Mouse (Mus musculus): ENCODE measurements around the gene Mettl11b.
"Not testable (repeated sequence)": the region's sequence is repeated elsewhere in the genome, so short reads cannot be mapped to it uniquely, and the experiment has no call there.

Gene Mettl11b

GRCm38 (mm10) chr1:163725106-163725759 lies at the start of gene Mettl11b:
Gene Mettl11b (minus strand): TSS chr1:163725232.
- DNase-seq (ENCODE audit: low read depth, low spot score), result no peak

- no peak for DNase-seq (ENCODE audit: low read depth, low spot score)
Observed at GRCm38 (mm10) chr1:163757462-163758207, 32.6 kb upstream of the Mettl11b start.

GRCm38 (mm10) chr1:163751360-163751992 lies 26.4 kb upstream of the Mettl11b start:
- no peak for DNase-seq (ENCODE audit: low read depth, low spot score)

- no peak for DNase-seq (ENCODE audit: low read depth, low spot score)
Observed at GRCm38 (mm10) chr1:163737239-163737533, 12.2 kb upstream of the Mettl11b start.

- DNase-seq (ENCODE audit: low read depth, low spot score), result no peak
Observed at GRCm38 (mm10) chr1:163736441-163737238, 11.6 kb upstream of the Mettl11b start.

- not testable (repeated sequence) for DNase-seq (ENCODE audit: low read depth, low spot score)
Observed at GRCm38 (mm10) chr1:163731166-163731565, 6.1 kb upstream of the Mettl11b start.

- DNase-seq (ENCODE audit: low read depth, low spot score), result no peak
Observed at GRCm38 (mm10) chr1:163723913-163724312, 1.1 kb downstream of the Mettl11b start.

- no peak for DNase-seq (ENCODE audit: low read depth, low spot score)
Observed at GRCm38 (mm10) chr1:163708618-163709017, 16.4 kb downstream of the Mettl11b start.

GRCm38 (mm10) chr1:163700571-163700970 lies 24.5 kb downstream of the Mettl11b start:
- DNase-seq (ENCODE audit: low read depth, low spot score), result no peak

GRCm38 (mm10) chr1:163699702-163700101 lies 25.3 kb downstream of the Mettl11b start:
- DNase-seq (ENCODE audit: low read depth, low spot score), result no peak

- no peak for DNase-seq (ENCODE audit: low read depth, low spot score)
Observed at GRCm38 (mm10) chr1:163691860-163692259, 33.2 kb downstream of the Mettl11b start.

- DNase-seq (ENCODE audit: low read depth, low spot score), result no peak
Observed at GRCm38 (mm10) chr1:163682935-163683430, 42.0 kb downstream of the Mettl11b start.

- DNase-seq (ENCODE audit: low read depth, low spot score), result no peak
Observed at GRCm38 (mm10) chr1:163682127-163682526, 42.9 kb downstream of the Mettl11b start.

- no peak for DNase-seq (ENCODE audit: low read depth, low spot score)
Observed at GRCm38 (mm10) chr1:163672866-163673265, 52.2 kb downstream of the Mettl11b start.

- DNase-seq (ENCODE audit: low read depth, low spot score), result no peak
Observed at GRCm38 (mm10) chr1:163671326-163671725, 53.7 kb downstream of the Mettl11b start.

GRCm38 (mm10) chr1:163670702-163671101 lies 54.3 kb downstream of the Mettl11b start:
- no peak for DNase-seq (ENCODE audit: low read depth, low spot score)

GRCm38 (mm10) chr1:163669936-163670335 lies 55.1 kb downstream of the Mettl11b start:
- DNase-seq (ENCODE audit: low read depth, low spot score), result no peak

- no peak for DNase-seq (ENCODE audit: low read depth, low spot score)
Observed at GRCm38 (mm10) chr1:163662416-163662815, 62.6 kb downstream of the Mettl11b start.

GRCm38 (mm10) chr1:163658535-163658928 lies 66.5 kb downstream of the Mettl11b start:
- no peak for DNase-seq (ENCODE audit: low read depth, low spot score)

- no peak for DNase-seq (ENCODE audit: low read depth, low spot score)
Observed at GRCm38 (mm10) chr1:163657766-163658534, 67.1 kb downstream of the Mettl11b start.

GRCm38 (mm10) chr1:163657056-163657455 lies 68.0 kb downstream of the Mettl11b start:
- DNase-seq (ENCODE audit: low read depth, low spot score), result no peak
